Mouse (Mus musculus) urinary bladder, postnatal 0 days (tissue): ENCODE results near the gene Rpusd4. TPM values are rescaled to one million over a fixed set of nuclear protein-coding genes. Genes with fewer than 3 reads are reported as not detected.

Experiments used
- polyA plus RNA-seq: library from polyadenylated mRNA; unstranded; fragments of >200 nt; fragmentation: Nextera tagmentation; extraction: Ambion mirVana; gene quantifications from 2 replicates; pipeline ENCODE4 v1.2.1, GENCODE M21; 2015

The Rpusd4 gene
- 11.2 and 13.3 TPM in 2 replicates for polyA plus RNA-seq

DNA sequence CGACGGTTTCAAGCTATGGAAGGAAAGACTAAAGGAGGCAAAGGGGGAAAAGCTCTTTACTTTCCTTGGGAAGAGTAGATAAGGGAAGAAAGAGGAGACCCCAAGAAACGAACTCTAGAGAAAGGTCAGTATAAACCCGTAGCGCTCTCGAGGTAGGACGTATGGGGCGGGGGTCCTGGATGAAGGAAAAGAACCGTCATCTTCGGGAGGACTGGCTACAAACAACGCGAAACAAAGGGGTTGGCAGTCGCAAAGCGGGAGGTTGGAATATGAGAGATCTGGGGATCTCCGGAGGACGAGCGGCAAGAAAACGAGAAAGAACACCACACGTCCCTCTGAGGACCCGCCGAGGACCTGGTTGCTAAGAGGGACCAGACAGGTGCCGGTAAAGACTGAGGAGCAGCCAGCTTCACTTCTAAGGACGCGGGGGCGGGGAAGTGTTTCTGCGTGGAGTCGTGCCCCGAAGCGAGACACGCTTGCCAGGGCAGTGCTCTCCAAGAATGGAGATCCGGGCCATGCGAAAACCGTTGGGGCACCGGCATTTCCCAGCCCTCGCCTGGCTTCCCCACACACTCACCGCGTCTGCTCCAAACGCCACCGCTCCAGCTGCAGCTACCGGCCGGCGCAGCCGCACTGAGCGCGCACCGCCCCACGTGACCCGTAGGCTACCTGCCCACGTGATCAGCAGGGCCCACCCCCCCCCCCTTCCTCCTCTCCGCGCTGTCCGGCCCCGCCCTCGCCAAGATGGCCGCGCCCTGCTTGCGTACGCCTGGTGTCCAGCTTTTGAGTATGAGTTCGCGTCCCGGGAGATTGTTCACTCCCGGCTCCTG lies at the start of gene Rpusd4, which contains the start of gene Fam118b:
Rpusd4 (plus strand) TSS at position 720 of the 830 bp plus-strand sequence.
Fam118b (minus strand) TSS at position 660 of the 830 bp plus-strand sequence.

Other genes starting within 250 kb of the Rpusd4 start
- gene St3gal4, start 148.6 kb upstream of the Rpusd4 start, polyA plus RNA-seq, result 12.6 and 14.1 TPM in 2 replicates
- 26.6 and 30.2 TPM in 2 replicates for gene Dcps, start 91.8 kb upstream of the Rpusd4 start, polyA plus RNA-seq
- 90.2 and 97.6 TPM in 2 replicates for gene Srpr, start 67.7 kb upstream of the Rpusd4 start, polyA plus RNA-seq
- gene Tirap, start 67.6 kb upstream of the Rpusd4 start, polyA plus RNA-seq, result 9.6 and 10.0 TPM in 2 replicates
- 29.2 and 29.3 TPM in 2 replicates for gene Foxred1, start 56.8 kb upstream of the Rpusd4 start, polyA plus RNA-seq
- 14.3 and 15.9 TPM in 2 replicates for gene Fam118b, start 60 bp upstream of the Rpusd4 start, polyA plus RNA-seq
- gene Cdon, start 153.3 kb downstream of the Rpusd4 start, polyA plus RNA-seq, result 3.1 and 3.9 TPM in 2 replicates